Mouse (Mus musculus) MN1 (cell line): ENCODE results near the gene Col11a2.
"Not testable (repeated sequence)": the region's sequence is repeated elsewhere in the genome, so short reads cannot be mapped to it uniquely, and the experiment has no call there.

Experiments used
- DNase-seq: peaks from one replicate; pipeline ENCODE4 v3.0.0-alpha.2; 2016; ENCODE audit warnings: low spot score

Col11a2 gene

DNA sequence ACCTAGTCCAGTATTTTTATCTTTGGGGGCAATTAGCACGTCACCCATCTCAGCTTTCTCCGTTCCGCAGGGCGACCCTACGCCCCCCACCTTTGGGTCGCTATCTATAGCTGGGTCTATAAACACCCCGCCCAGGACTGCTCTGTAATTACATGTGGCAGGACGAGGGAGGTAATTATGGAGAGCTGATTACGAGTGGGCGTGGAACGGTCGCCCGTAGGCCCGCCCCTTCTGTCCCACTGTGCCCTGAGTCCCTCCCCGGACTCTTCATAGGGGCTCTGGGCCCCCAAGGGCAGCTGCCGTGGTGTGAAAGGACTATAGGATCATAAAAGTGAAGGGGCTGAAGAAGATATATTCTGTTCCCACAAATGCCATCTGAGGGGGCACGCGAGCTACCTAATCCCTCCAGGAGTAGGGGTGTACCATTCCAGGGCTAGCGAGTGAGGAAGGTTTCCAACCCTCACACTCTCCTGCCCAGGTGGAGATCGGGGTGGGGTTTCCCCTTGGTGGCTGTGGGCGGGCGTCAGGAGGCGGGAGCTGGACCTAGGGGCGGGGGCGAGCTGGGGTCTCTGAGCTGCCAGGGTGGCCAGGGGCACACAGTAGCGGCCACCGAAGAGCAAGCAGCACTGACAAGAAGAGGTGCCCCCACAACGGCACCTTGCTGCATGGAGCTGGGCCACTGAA lies at the start of gene Col11a2:
Col11a2 (plus strand) TSS at position 560 of the 684 bp plus-strand sequence.
- no peak for DNase-seq

- peak; percentile 78 for DNase-seq
Observed at GRCm38 (mm10) chr17:33991788-33992664, 47.2 kb upstream of the Col11a2 start.

DNA sequence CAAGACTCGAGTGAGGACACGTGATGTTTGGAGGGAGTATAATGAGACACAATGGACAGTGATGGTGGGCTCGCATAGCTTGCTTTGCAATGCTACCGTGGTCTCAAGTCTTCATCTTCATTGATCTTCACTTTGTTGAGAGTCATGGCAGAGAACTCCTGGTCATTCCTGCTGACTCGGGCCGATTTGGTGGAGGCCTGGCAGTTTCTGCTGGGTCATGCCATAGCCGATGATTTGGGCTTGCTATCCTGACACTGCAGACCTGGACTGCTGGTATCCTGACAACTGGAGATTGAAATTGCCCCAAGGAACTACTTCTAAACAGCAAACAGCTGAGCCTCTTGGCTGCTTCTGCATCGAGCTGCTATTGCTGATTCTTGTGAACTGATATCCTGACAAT lies 44.3 kb upstream of the Col11a2 start:
- DNase-seq, result no peak

DNA sequence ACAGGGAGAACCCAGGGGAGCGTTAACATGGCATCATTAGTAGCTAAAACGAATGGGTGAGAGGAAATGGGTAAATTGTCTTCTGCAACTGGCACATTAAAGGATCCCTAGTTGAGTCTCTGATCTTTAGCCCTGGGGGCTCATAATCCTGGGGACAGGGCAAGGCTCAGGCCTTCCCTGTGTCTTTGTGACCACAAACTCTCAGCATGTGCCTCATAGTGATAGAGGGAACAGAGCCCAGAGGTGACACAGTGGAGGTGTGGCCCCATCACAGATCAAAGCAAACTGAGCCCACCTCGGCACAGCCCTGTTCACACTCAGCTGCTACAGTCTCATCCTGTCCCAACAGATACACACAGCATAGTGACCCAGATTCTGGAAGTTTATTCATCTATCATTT lies 43.6 kb upstream of the Col11a2 start:
- no peak for DNase-seq

- DNase-seq, result not testable (repeated sequence)
Observed at GRCm38 (mm10) chr17:33997025-33997424, 42.2 kb upstream of the Col11a2 start.

- peak; percentile 25 for DNase-seq
Observed at GRCm38 (mm10) chr17:33998697-33999096, 40.5 kb upstream of the Col11a2 start.

GRCm38 (mm10) chr17:33999341-34000149 lies 39.7 kb upstream of the Col11a2 start:
- peak; percentile 48 for DNase-seq

GRCm38 (mm10) chr17:34000150-34000537 lies 39.1 kb upstream of the Col11a2 start, which contains the start of gene H2-K1:
Gene H2-K1, minus strand, starts transcription at chr17:34000347.
- DNase-seq, result peak; percentile 94

- not testable (repeated sequence) for DNase-seq
Observed at GRCm38 (mm10) chr17:34000796-34001195, 38.4 kb upstream of the Col11a2 start.

DNA sequence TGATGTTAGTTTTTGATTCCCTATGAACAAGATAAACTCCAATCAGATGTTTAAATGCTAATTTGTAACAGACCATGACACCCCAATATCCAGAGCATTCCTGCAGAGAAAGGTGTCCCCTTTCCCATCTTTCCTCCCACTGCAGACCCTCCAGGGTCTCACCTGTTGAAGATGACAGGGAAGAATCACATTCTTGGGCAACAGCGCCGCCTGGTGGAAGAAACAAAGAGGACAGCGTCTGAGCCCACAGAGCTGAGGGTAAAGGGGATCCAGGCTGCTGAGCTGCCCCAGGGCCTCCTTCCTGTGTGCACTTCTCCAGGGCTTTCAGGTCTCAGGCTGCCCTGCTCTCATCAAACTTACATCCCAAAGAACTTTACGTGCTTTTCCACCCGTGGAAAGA lies 35.8 kb upstream of the Col11a2 start:
- peak; percentile 21 for DNase-seq

- no peak for DNase-seq
Observed at GRCm38 (mm10) chr17:34006570-34006969, 32.7 kb upstream of the Col11a2 start.

DNA sequence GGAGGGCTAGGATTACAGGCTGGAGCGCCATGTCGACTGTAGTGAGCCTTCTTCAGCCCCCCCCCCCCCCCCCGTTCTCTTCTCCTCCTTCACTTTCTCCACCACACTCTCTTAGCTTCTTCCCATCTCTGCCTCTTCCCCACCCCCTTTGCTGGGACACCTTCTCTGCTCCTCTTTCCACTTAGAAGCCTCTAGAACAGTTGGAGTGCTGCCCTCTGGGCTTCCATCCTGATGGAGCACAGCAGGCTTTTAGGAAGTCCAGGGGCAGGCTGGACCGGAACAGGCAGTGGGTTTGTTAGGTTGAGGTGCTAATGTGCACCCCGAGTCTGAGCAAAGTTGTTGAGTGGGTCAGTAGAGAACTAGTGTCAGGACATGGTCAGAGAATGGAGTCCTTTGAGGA lies 29.1 kb upstream of the Col11a2 start:
- peak; percentile 5 for DNase-seq

DNA sequence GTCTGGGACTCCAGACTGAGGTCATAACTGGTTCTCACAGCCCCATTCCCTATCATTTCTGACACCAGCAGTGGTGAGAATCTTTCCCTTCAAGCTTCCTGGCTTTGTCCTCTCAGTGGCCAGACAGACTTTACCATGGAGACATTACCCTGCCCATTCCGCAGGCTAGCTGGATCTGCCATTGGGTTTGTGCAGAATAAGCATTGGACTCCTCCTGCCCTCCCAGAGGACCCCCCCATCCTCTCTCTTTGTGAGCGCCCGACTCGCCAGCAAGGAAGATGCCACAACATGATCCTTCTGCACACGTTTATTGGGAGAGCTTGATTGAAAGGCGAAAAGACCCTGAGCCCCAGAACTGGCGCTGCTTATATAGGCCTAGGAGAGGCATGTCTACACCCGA lies 25.8 kb upstream of the Col11a2 start:
- DNase-seq, result no peak

DNA sequence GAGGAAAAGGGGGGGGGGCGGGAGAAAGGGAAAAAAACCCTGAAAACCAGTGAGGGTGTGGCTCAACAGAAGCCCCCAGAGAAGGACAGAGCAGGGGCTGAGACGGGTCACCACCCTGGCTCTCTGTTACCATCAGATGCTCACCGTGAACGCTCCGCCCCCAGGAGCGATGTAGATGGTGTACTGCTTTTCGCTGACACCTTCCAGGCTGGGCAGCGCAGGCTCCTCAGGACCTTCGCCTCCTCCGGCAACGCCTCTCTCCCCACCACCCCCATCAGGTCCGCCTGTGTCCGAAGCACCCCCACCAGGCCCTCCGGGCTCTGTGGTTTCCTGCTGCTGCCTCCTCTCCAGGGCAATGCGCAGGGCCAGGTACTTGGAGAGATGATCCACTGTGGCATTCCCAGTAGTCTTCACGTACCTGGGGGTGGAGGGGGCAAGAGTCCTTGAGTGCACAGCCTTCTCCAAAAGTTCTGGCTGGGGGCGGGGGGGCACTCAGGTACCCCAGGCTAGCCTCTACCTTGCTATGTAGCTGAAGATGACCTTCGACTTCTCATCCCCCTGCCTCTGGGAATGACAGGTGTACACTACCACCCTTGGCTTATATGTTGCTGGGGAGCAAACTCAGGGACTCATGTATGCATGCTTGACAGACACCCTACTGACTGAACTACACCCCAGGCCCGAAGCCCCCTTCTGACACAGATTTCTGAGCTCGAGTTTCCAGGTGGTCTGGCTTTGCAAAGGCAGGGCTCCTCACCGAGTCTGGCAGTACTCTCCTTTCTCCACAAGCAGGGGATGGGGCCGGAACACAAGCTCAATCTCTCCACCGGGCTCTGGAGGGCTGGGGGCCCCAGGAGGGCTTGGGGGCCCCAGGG lies 17.5 kb upstream of the Col11a2 start:
- peak; percentile 5 for DNase-seq

DNA sequence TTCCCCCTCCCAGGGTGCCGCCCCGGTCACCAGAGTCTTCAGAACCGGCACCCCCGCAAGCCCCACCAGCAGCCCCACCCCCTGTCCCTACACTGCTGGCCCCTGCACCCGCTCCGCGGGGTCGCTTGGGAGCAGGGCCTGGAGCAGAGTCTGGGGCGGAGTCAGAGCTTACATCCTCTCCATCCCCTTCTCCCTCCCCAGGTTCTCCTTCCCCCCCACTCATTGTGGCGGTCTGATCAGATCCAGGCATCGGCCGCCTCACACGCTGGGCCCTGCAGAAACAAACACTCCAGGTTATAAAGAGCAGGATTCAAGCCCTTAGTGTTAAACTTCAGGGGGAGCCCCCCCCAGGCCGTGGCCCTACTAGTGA lies 16.8 kb upstream of the Col11a2 start:
- DNase-seq, result no peak

DNA sequence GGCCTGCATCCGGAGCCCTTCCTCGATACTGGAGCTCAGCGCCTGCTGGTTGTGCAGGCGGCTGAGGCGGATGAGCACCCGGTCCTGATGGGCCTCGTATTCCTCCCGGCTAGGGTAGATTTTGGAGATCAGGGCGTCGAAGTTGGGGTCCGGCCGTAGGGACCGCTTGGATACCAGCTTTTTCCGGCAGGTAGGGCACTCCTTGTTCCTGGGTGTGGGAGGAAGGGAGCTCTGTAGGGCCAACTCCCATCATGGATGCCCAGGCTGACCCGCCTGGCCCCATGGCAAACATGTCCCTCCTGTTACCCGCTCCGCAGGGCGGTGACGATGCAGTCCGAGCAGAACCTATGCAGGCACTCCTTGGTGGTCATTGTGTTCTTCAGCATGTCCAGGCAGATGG lies 16.2 kb upstream of the Col11a2 start:
- peak; percentile 6 for DNase-seq

DNA sequence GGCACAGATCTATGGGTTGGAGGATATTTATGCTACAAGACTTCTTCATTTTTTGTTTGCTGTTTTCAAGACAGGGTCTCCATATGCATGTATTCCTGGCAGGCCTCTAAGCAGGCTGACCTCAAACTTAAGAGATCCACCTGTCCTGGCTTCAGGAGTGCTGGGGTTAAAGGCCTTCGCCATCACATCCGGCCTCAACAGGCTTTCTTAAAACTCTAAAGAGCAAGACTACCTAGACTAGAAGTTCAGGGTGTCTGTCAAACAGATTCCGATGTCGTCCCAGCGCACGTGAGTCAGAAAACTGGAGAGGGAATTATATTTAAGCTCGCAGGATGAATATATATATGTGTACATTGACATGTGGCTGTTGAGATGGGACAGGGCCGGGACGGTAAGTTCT lies 15.6 kb upstream of the Col11a2 start:
- no peak for DNase-seq

DNA sequence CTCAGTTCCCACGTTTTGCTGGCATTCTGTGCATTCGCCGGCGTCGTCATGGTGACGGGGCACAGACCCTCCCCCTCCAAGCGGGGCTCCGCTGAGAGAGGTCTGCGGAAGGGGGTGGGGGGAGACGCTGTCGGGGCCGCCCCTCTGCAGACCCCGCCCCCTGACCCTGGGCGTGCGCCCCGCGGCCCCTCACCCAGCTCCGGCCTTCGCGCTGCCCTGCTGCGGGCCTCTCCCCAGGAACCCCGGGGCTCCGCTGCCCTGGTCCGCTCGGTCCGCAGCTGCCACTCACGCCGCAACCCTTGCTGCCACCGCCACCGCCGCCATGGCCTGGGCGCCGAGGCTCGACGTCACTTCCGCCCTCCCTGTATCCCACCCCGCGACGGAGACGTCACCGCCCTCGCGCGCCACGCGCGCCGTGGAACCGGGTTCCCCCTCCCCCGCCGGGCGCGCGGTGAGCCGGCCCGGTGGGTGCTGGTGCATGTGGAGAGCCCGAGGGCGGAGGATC lies 14.9 kb upstream of the Col11a2 start, which contains the start of gene Ring1:
Ring1 (minus strand) TSS at position 364 of the 505 bp plus-strand sequence.
- peak; percentile 89 for DNase-seq

GRCm38 (mm10) chr17:34024861-34025755 lies 14.1 kb upstream of the Col11a2 start:
- DNase-seq, result peak; percentile 77

GRCm38 (mm10) chr17:34025756-34026151 lies 13.5 kb upstream of the Col11a2 start:
- no peak for DNase-seq
